Comparison of ENCODE assay signal across 16 mouse cellular contexts in the genomic region with DNA sequence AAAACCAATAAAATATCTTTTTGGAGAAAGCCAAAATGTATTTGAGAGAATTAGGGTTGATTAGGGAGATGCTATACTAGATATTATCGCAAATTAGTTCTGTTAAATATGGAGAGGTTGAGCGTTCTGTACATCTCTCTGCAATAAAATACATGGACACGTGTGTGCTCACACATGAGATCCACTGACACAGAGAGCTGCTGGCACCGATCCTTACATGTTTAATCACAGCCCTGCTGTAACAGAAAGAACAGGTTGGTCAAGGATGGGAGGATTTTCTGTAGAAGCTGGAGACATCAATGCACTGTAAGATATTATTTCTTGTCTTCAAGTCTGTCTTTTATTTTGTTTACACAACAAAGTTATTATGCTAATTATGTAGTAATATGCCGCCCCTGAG.
DNase-seq lines count a peak whose midpoint lies in the region; ATAC-seq and TF ChIP-seq lines count a peak whose summit lies in the region.
"Had no signal": no experiment of that assay in that cellular context is flagged by ENCODE, and none has a peak within 500 bp of the region (broad histone marks: within the 10 kb centered on the region; RNA-seq: fewer than 3 reads in every experiment).

No protein-coding gene starts in this region.

- no peak overlapping the region for H3K4me2 ChIP-seq in hindbrain, embryonic 12.5 days (replicated peaks)
- H3K4me2 ChIP-seq in hindbrain, postnatal 0 days (ENCODE audit: low read depth, low read length) = no peak overlapping the region
- no peak overlapping the region for H3K4me2 ChIP-seq in midbrain, embryonic 12.5 days (replicated peaks)
- no peak overlapping the region for H3K4me2 ChIP-seq in neural tube, embryonic 14.5 days (ENCODE audit: low read depth, low read length)
- H3K4me2 ChIP-seq: liver, embryonic 13.5 days had no signal

- WGBS in hindbrain, embryonic 12.5 days = 69% methylated on average over 5 of the region's 5 CpGs
- WGBS in hindbrain, postnatal 0 days = 60% methylated on average over 5 of the region's 5 CpGs
- WGBS in midbrain, embryonic 12.5 days = 68% methylated on average over 5 of the region's 5 CpGs
- 35% methylated on average over 5 of the region's 5 CpGs for WGBS in neural tube, embryonic 14.5 days
- 87% methylated on average over 5 of the region's 5 CpGs for WGBS in thymus, adult 2 months

- DNase-seq in cerebellum, postnatal 10 days = peak; percentile 24 to 26
- DNase-seq in cerebellum, postnatal 25 days = no peak
- no peak for DNase-seq in hindbrain, postnatal 0 days (ENCODE audit: low spot score)
- DNase-seq in right cerebral cortex, postnatal 10 days (ENCODE audit: low spot score in 2 of 2) = no peak
- DNase-seq in thymus, adult 2 months = no peak
- DNase-seq: adrenal gland, adult 8-10 months; liver, embryonic 13.5 days; lung, adult 2 months; thymus, adult 18-20 months had no signal

- no peak for ATAC-seq in hindbrain, embryonic 12.5 days (ENCODE audit: low FRiP score)
- ATAC-seq in hindbrain, postnatal 0 days = no peak
- ATAC-seq in midbrain, embryonic 12.5 days (ENCODE audit: low FRiP score, low read depth) = no peak
- peak; percentile 55; the same call in 1 of the 2 replicates for ATAC-seq in neural tube, embryonic 14.5 days (ENCODE audit: low read depth)
- ATAC-seq: activated CD4-positive, CD25-positive, alpha-beta regulatory T cell, adult 4 months; intestine, postnatal 0 days had no signal

- no peaks in the 10 kb centered on the region for H3K36me3 ChIP-seq in hindbrain, embryonic 12.5 days
- H3K36me3 ChIP-seq in hindbrain, postnatal 0 days (ENCODE audit: insufficient read depth, low read length) = no peaks in the 10 kb centered on the region
- no peaks in the 10 kb centered on the region for H3K36me3 ChIP-seq in midbrain, embryonic 12.5 days
- H3K36me3 ChIP-seq in neural tube, embryonic 14.5 days (ENCODE audit: control insufficient read depth, insufficient read depth, low read length) = no peaks in the 10 kb centered on the region
- H3K36me3 ChIP-seq in thymus, adult 2 months (ENCODE audit: control insufficient read depth, insufficient read depth, low read length) = no peaks in the 10 kb centered on the region
- H3K36me3 ChIP-seq: liver, embryonic 13.5 days; neural tube, embryonic 12.5 days; stomach, embryonic 15.5 days had no signal

- H3K4me1 ChIP-seq in hindbrain, embryonic 12.5 days = peaks cover 27% of the 10 kb centered on the region
- no peaks in the 10 kb centered on the region for H3K4me1 ChIP-seq in hindbrain, postnatal 0 days (ENCODE audit: insufficient read depth, low read length)
- H3K4me1 ChIP-seq in midbrain, embryonic 12.5 days = peaks cover 27% of the 10 kb centered on the region
- peaks cover 17% of the 10 kb centered on the region; the same call in 1 of the 2 replicates for H3K4me1 ChIP-seq in neural tube, embryonic 14.5 days (ENCODE audit: control insufficient read depth, insufficient read depth, low read length)
- no peaks in the 10 kb centered on the region for H3K4me1 ChIP-seq in thymus, adult 2 months (replicated peaks; ENCODE audit: control insufficient read depth, insufficient read depth, low read length)
- H3K4me1 ChIP-seq: liver, embryonic 13.5 days had no signal

- no peak for TF ChIP-seq CTCF in hindbrain, postnatal 0 days (IDR thresholded peaks at IDR 0.05; ENCODE audit: low read depth)
- no peak for TF ChIP-seq CTCF in thymus, adult 2 months (IDR thresholded peaks at IDR 0.05; ENCODE audit: borderline replicate concordance, control insufficient read depth, extremely low read depth, insufficient read depth, low read length, poor library complexity)

- H3K27ac ChIP-seq in hindbrain, embryonic 12.5 days = peak overlapping the region; percentile 44; the same call in 1 of the 2 replicates
- H3K27ac ChIP-seq in hindbrain, postnatal 0 days = no peak overlapping the region
- H3K27ac ChIP-seq in midbrain, embryonic 12.5 days (replicated peaks) = peak overlapping the region; percentile 82; the same call in 1 of the 2 replicates
- H3K27ac ChIP-seq in neural tube, embryonic 14.5 days (ENCODE audit: low read depth, low read length) = peak overlapping the region; percentile 79; the same call in 1 of the 2 replicates
- no peak overlapping the region for H3K27ac ChIP-seq in thymus, adult 2 months (ENCODE audit: control insufficient read depth, insufficient read depth, low read length)
- H3K27ac ChIP-seq: liver, embryonic 13.5 days; stomach, embryonic 15.5 days had no signal

- H3K27me3 ChIP-seq in hindbrain, embryonic 12.5 days = 0 out of 2 replicates have a peak, but pooled peaks cover 3% of the 10 kb centered on the region
- no peaks in the 10 kb centered on the region for H3K27me3 ChIP-seq in hindbrain, postnatal 0 days (ENCODE audit: insufficient read depth, low read length)
- no peaks in the 10 kb centered on the region for H3K27me3 ChIP-seq in midbrain, embryonic 12.5 days
- H3K27me3 ChIP-seq in neural tube, embryonic 14.5 days (ENCODE audit: control insufficient read depth, insufficient read depth, low read length) = no peaks in the 10 kb centered on the region
- no peaks in the 10 kb centered on the region for H3K27me3 ChIP-seq in thymus, adult 2 months (ENCODE audit: control insufficient read depth, insufficient read depth, low read length)
- H3K27me3 ChIP-seq: liver, embryonic 13.5 days; neural tube, embryonic 12.5 days; stomach, embryonic 15.5 days had no signal

- no peak overlapping the region for H3K9ac ChIP-seq in hindbrain, embryonic 12.5 days
- no peak overlapping the region for H3K9ac ChIP-seq in hindbrain, postnatal 0 days (replicated peaks; ENCODE audit: low read length)
- peak overlapping the region; percentile 41; the same call in 1 of the 2 replicates for H3K9ac ChIP-seq in midbrain, embryonic 12.5 days (replicated peaks)
- H3K9ac ChIP-seq in neural tube, embryonic 14.5 days (replicated peaks; ENCODE audit: low read depth, low read length) = no peak overlapping the region
- H3K9ac ChIP-seq: liver, embryonic 13.5 days; neural tube, embryonic 12.5 days; stomach, embryonic 15.5 days had no signal

- no peaks in the 10 kb centered on the region for H3K9me3 ChIP-seq in hindbrain, embryonic 12.5 days (replicated peaks)
- H3K9me3 ChIP-seq in hindbrain, postnatal 0 days (ENCODE audit: low read length) = no peaks in the 10 kb centered on the region
- H3K9me3 ChIP-seq in midbrain, embryonic 12.5 days = no peaks in the 10 kb centered on the region
- no peaks in the 10 kb centered on the region for H3K9me3 ChIP-seq in neural tube, embryonic 14.5 days (ENCODE audit: control insufficient read depth, low read length)
- H3K9me3 ChIP-seq: liver, embryonic 13.5 days; neural tube, embryonic 12.5 days; stomach, embryonic 15.5 days had no signal

- H3K4me3 ChIP-seq in hindbrain, embryonic 12.5 days = no peak overlapping the region
- H3K4me3 ChIP-seq in hindbrain, postnatal 0 days (ENCODE audit: low read length) = no peak overlapping the region
- H3K4me3 ChIP-seq in midbrain, embryonic 12.5 days = no peak overlapping the region
- no peak overlapping the region for H3K4me3 ChIP-seq in neural tube, embryonic 14.5 days (ENCODE audit: low read depth, low read length)
- H3K4me3 ChIP-seq in thymus, adult 2 months (ENCODE audit: control insufficient read depth, insufficient read depth, low read length) = no peak overlapping the region
- H3K4me3 ChIP-seq: liver, embryonic 13.5 days; neural tube, embryonic 12.5 days; stomach, embryonic 15.5 days had no signal

- TF ChIP-seq POLR2A in thymus, adult 2 months (IDR thresholded peaks at IDR 0.05; ENCODE audit: control insufficient read depth, extremely low read depth, insufficient read depth, low read length, poor library complexity) = no peak

Comparison
In these comparisons a context has a peak if more than half of its experiments do, and no peak if none do; other contexts are left out.
1. DNase-seq: peak in cerebellum, postnatal 10 days (2 of 2); none in cerebellum, postnatal 25 days (0 of 2), hindbrain, postnatal 0 days (single experiment), right cerebral cortex, postnatal 10 days (0 of 2) and thymus, adult 2 months (single experiment).
2. H3K27ac ChIP-seq: peak in hindbrain, embryonic 12.5 days (single experiment), midbrain, embryonic 12.5 days (single experiment) and neural tube, embryonic 14.5 days (single experiment); none in hindbrain, postnatal 0 days (single experiment) and thymus, adult 2 months (single experiment).